Mouse (Mus musculus) lung, adult 2 months (tissue): ENCODE data around the gene Lipc.

Source experiments
- CTCF ChIP-seq: fragments of 200-500 bp; IDR thresholded peaks from 2 replicates; pipeline ENCODE4 v1.5.1; 2011; ENCODE audit warnings: mild to moderate bottlenecking, low read length, control low read depth; ENCODE audit not compliant: insufficient read depth
- POLR2A ChIP-seq: fragments of 200-500 bp; IDR thresholded peaks from 2 replicates; pipeline ENCODE4 v1.6.1; 2011; ENCODE audit warnings: low read depth, mild to moderate bottlenecking, control low read depth, low read length, borderline replicate concordance; ENCODE audit errors: extremely low read depth

DNA sequence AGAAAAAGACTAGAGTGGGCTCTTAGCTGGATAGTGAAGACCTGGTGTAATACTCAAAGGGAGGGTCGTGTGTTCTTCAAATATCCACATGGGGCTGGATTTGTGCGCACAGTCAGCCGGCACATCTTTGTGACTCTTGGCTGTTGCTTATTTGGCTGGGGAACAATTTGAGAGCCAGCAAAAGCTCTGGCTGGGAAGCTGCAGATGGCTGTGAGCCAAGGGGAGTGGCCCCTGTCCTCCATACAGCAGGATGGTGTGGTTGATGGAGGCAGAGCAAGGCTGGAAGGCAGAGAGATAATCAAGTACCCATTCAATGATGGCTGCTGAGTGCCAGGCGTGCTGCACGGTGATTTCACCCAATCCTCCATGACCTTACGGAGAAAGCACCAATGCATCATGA lies 96.2 kb downstream of the Lipc start:
- no peak for TF ChIP-seq POLR2A
- no peak for TF ChIP-seq CTCF
